Comparison of ENCODE assay signal across 15 mouse cellular contexts in the genomic region with DNA sequence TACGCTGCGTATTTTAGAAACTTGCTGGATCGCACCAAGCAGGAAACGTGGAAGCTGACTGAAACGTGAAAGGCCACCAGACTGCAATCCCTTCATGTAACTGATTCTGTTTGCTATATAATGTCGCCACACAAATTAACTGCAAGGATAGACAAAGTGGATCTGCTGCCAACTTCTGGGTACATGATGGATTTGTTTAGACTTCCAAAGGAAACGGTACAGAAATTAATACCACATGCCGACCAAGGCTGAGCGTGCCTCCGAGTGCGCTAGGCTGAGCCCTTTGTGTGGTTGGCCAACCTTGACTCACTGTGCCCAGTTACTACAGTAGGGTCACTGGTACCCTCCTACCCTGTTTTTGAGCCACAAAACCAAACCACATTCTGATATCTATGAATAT.
DNase-seq lines count a peak whose midpoint lies in the region; ATAC-seq and TF ChIP-seq lines count a peak whose summit lies in the region.
"Had no signal": no experiment of that assay in that cellular context is flagged by ENCODE, and none has a peak within 500 bp of the region (broad histone marks: within the 10 kb centered on the region; RNA-seq: fewer than 3 reads in every experiment).

No protein-coding gene starts in this region.

- 40% methylated on average over 11 of the region's 11 CpGs for WGBS in lung, embryonic 16.5 days
- 54% methylated on average over 11 of the region's 11 CpGs for WGBS in lung, adult 2 months
- 79% methylated on average over 11 of the region's 11 CpGs for WGBS in intestine, embryonic 15.5 days
- 89% methylated on average over 11 of the region's 11 CpGs for WGBS in neural tube, embryonic 15.5 days

- no peak overlapping the region for H3K9ac ChIP-seq in lung, embryonic 16.5 days (ENCODE audit: low read length)
- H3K9ac ChIP-seq in intestine, embryonic 15.5 days: no peak overlapping the region
- H3K9ac ChIP-seq in neural tube, embryonic 15.5 days (replicated peaks): no peak overlapping the region
- H3K9ac ChIP-seq: kidney, embryonic 15.5 days; liver, embryonic 12.5 days; midbrain, embryonic 12.5 days; stomach, embryonic 15.5 days had no signal

- peak; percentile 29; the same call in 1 of the 2 replicates for ATAC-seq in lung, embryonic 16.5 days (ENCODE audit: low read depth)
- no peak for ATAC-seq in intestine, embryonic 15.5 days
- no peak for ATAC-seq in neural tube, embryonic 15.5 days (ENCODE audit: low FRiP score)
- ATAC-seq: liver, embryonic 12.5 days had no signal

- no peaks in the 10 kb centered on the region for H3K9me3 ChIP-seq in lung, embryonic 16.5 days (ENCODE audit: control insufficient read depth, low read length)
- no peaks in the 10 kb centered on the region for H3K9me3 ChIP-seq in intestine, embryonic 15.5 days
- no peaks in the 10 kb centered on the region for H3K9me3 ChIP-seq in neural tube, embryonic 15.5 days (replicated peaks)
- H3K9me3 ChIP-seq: heart, embryonic 10.5 days; kidney, embryonic 15.5 days; liver, embryonic 12.5 days; midbrain, embryonic 12.5 days; stomach, embryonic 15.5 days had no signal

- no peak for TF ChIP-seq POLR2A in lung, adult 2 months (IDR thresholded peaks at IDR 0.05; ENCODE audit: borderline replicate concordance, extremely low read depth, low read depth, low read length)

- H3K4me1 ChIP-seq in lung, embryonic 16.5 days (replicated peaks; ENCODE audit: control insufficient read depth, insufficient read depth, low read length): peaks cover 23% of the 10 kb centered on the region
- H3K4me1 ChIP-seq in lung, adult 2 months (ENCODE audit: control insufficient read depth, insufficient read depth, low read length): peaks cover 3% of the 10 kb centered on the region; the same call in 1 of the 2 replicates
- 0 out of 2 replicates have a peak, but pooled peaks cover 5% of the 10 kb centered on the region for H3K4me1 ChIP-seq in intestine, embryonic 15.5 days (replicated peaks)
- H3K4me1 ChIP-seq in neural tube, embryonic 15.5 days: peaks cover 9% of the 10 kb centered on the region
- H3K4me1 ChIP-seq: liver, embryonic 12.5 days; midbrain, embryonic 12.5 days had no signal

- no peak for TF ChIP-seq CTCF in lung, adult 2 months (IDR thresholded peaks at IDR 0.05; ENCODE audit: insufficient read depth, low read length)

- no peak overlapping the region for H3K4me3 ChIP-seq in lung, embryonic 16.5 days (ENCODE audit: low read length)
- H3K4me3 ChIP-seq in lung, adult 2 months (replicated peaks; ENCODE audit: extremely low read depth, low read depth, low read length): no peak overlapping the region
- H3K4me3 ChIP-seq in intestine, embryonic 15.5 days (replicated peaks): no peak overlapping the region
- H3K4me3 ChIP-seq in neural tube, embryonic 15.5 days (replicated peaks): no peak overlapping the region
- H3K4me3 ChIP-seq: heart, embryonic 10.5 days; kidney, embryonic 15.5 days; liver, embryonic 12.5 days; midbrain, embryonic 12.5 days; stomach, embryonic 15.5 days had no signal

- H3K4me2 ChIP-seq in lung, embryonic 16.5 days (ENCODE audit: low read depth, low read length): no peak overlapping the region
- no peak overlapping the region for H3K4me2 ChIP-seq in intestine, embryonic 15.5 days (replicated peaks)
- H3K4me2 ChIP-seq in neural tube, embryonic 15.5 days: no peak overlapping the region
- H3K4me2 ChIP-seq: kidney, embryonic 15.5 days; liver, embryonic 12.5 days; midbrain, embryonic 12.5 days; stomach, embryonic 15.5 days had no signal

- no peaks in the 10 kb centered on the region for H3K36me3 ChIP-seq in lung, embryonic 16.5 days (ENCODE audit: control insufficient read depth, insufficient read depth, low read length)
- H3K36me3 ChIP-seq in intestine, embryonic 15.5 days: no peaks in the 10 kb centered on the region
- 0 out of 2 replicates have a peak, but pooled peaks cover 5% of the 10 kb centered on the region for H3K36me3 ChIP-seq in neural tube, embryonic 15.5 days
- H3K36me3 ChIP-seq: heart, embryonic 10.5 days; kidney, embryonic 15.5 days; liver, embryonic 12.5 days; stomach, embryonic 15.5 days had no signal

- no peaks in the 10 kb centered on the region for H3K27me3 ChIP-seq in lung, embryonic 16.5 days (ENCODE audit: control insufficient read depth, insufficient read depth, low read depth, low read length)
- H3K27me3 ChIP-seq in intestine, embryonic 15.5 days (replicated peaks): no peaks in the 10 kb centered on the region
- H3K27me3 ChIP-seq in neural tube, embryonic 15.5 days (replicated peaks): no peaks in the 10 kb centered on the region
- H3K27me3 ChIP-seq: kidney, embryonic 15.5 days; liver, embryonic 12.5 days; midbrain, embryonic 12.5 days; stomach, embryonic 15.5 days had no signal

- DNase-seq in cerebellum, postnatal 10 days: peak; percentile 31 to 38
- DNase-seq in cerebellum, adult 8-10 months: no peak
- no peak for DNase-seq in lung, adult 2 months
- peak; percentile 38 for DNase-seq in fibroblast of lung, adult 2 months (ENCODE audit: low read depth)
- DNase-seq in right cerebral cortex, postnatal 36 days (ENCODE audit: low spot score in 2 of 2): no peak
- DNase-seq: adrenal gland, postnatal 25 days; thymus, postnatal 14 days had no signal

- H3K27ac ChIP-seq in lung, embryonic 16.5 days (ENCODE audit: low read length): peak overlapping the region; percentile 59; the same call in 1 of the 2 replicates
- H3K27ac ChIP-seq in intestine, embryonic 15.5 days: no peak overlapping the region
- H3K27ac ChIP-seq in neural tube, embryonic 15.5 days (replicated peaks): no peak overlapping the region
- H3K27ac ChIP-seq: heart, embryonic 10.5 days; kidney, embryonic 15.5 days; liver, embryonic 12.5 days; midbrain, embryonic 12.5 days; stomach, embryonic 15.5 days had no signal

Comparison
In these comparisons a context has a peak if more than half of its experiments do, and no peak if none do; other contexts are left out.
1. DNase-seq: peak in cerebellum, postnatal 10 days (2 of 2) and fibroblast of lung, adult 2 months (single experiment); none in cerebellum, adult 8-10 months (single experiment), lung, adult 2 months (single experiment) and right cerebral cortex, postnatal 36 days (0 of 2).